Mouse (Mus musculus): ENCODE results near the gene Tesk1. TPM values are rescaled to one million over a fixed set of nuclear protein-coding genes. Genes with fewer than 3 reads are reported as not detected.

The Tesk1 gene
- 8.5 and 9.1 TPM in 2 replicates for polyA plus RNA-seq (2021; fragmentation: Nextera tagmentation)
- long read RNA-seq, experiment 1, partial matches to known transcripts: 35 of 36 reads
- long read RNA-seq, experiment 1, other reads (novel, unspliced or antisense): 0 of 36 reads
- long read RNA-seq, experiment 2, partial matches to known transcripts: 25 of 26 reads
- long read RNA-seq, experiment 2, other reads (novel, unspliced or antisense): 1 of 26 reads

DNA sequence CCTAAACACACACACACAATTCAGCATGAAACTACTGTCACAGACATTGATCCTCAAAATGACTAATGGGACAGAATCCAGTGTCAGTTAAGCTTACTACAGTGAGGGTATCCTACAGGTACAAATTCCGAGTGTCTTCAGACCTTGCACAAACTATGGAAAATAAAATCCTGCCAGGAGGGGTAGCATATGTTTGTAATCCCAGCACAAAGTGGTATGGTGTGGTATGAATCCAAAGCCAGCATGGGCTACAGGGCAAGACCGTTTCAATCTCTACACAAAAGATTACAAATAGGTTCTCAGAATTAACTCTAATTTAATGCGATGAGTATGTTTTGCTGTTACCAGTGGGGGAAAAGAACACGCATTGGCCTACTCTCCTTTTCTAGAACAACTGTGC, at the start of gene Tesk1:
Gene Tesk1 (plus strand): TSS at position 301 of the 400 bp plus-strand sequence.

GRCm38 (mm10) chr4:43428946-43429345, 12.8 kb upstream of the Tesk1 start, which contains the start of gene Fam166b:
Fam166b (minus strand) TSS chr4:43429134.

GRCm38 (mm10) chr4:43454041-43454836, 12.5 kb downstream of the Tesk1 start, which contains the start of gene Cd72:
Cd72 (minus strand) TSS chr4:43454628.

DNA sequence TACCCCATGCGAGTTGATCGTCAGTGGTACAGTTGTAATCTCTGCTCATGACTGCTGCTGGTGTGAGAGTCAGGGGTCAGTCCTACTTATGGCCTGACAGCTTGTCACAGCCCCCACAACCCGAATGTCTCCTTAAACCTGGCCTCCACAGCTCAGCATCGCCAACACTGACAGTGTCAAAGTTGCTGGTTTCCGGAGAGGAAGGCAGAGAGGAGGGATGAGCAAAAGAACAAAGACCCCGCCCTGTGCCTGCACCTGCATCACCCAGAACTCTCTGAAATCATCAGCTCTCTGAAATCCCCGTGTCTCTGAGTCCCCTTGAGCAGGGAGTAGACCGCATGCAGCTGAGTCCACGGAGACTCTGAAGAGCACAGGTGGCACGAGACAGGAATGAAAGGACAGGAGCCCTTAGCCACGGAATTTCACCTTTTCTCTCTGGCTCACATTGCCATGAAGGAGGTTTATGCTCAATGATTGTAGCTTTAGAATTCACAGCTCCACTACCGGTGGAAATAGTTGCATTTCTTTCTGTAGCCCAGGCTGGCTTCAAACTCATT, 41.9 kb downstream of the Tesk1 start, which contains the start of gene Sit1:
Gene Sit1 (minus strand): TSS at position 200 of the 557 bp plus-strand sequence.

GRCm38 (mm10) chr4:43492821-43493185, 51.1 kb downstream of the Tesk1 start, which contains the start of gene Ccdc107:
Ccdc107 (plus strand) TSS chr4:43492900.

Other genes with a start within 250 kb of the Tesk1 start
- 0.24 TPM in 1 of 2 replicates, not detected in the other for gene Atp8b5, start 174.8 kb upstream of the Tesk1 start, polyA plus RNA-seq (2021; fragmentation: Nextera tagmentation)
- 38.3 and 104 TPM in 2 replicates for gene Rusc2, start 60.0 kb upstream of the Tesk1 start, polyA plus RNA-seq (2021; fragmentation: Nextera tagmentation)
- 0.27 and 0.35 TPM in 2 replicates for gene Fam166b, start 12.8 kb upstream of the Tesk1 start, polyA plus RNA-seq (2021; fragmentation: Nextera tagmentation)
- 7.9 TPM in 2 replicates for gene Cd72, start 12.7 kb downstream of the Tesk1 start, polyA plus RNA-seq (2021; fragmentation: Nextera tagmentation)
- gene Sit1, start 41.8 kb downstream of the Tesk1 start, polyA plus RNA-seq (2021; fragmentation: Nextera tagmentation): not detected in 2 replicates
- gene Ccdc107, start 51.0 kb downstream of the Tesk1 start, polyA plus RNA-seq (2021; fragmentation: Nextera tagmentation): 91.9 and 99.5 TPM in 2 replicates
- 0.61 and 0.80 TPM in 2 replicates for gene Arhgef39, start 57.8 kb downstream of the Tesk1 start, polyA plus RNA-seq (2021; fragmentation: Nextera tagmentation)
- 0.42 and 0.55 TPM in 2 replicates for gene Car9, start 65.0 kb downstream of the Tesk1 start, polyA plus RNA-seq (2021; fragmentation: Nextera tagmentation)
- gene Tpm2, start 81.8 kb downstream of the Tesk1 start, polyA plus RNA-seq (2021; fragmentation: Nextera tagmentation): 7.4 and 9.5 TPM in 2 replicates
- 50.4 and 66.7 TPM in 2 replicates for gene Creb3, start 120.4 kb downstream of the Tesk1 start, polyA plus RNA-seq (2021; fragmentation: Nextera tagmentation)
- gene Tln1, start 120.8 kb downstream of the Tesk1 start, polyA plus RNA-seq (2021; fragmentation: Nextera tagmentation): 52.5 and 69.1 TPM in 2 replicates
- 21.5 and 22.3 TPM in 2 replicates for gene Rgp1, start 136.8 kb downstream of the Tesk1 start, polyA plus RNA-seq (2021; fragmentation: Nextera tagmentation)
- 17.0 and 26.6 TPM in 2 replicates for gene Gba2, start 136.9 kb downstream of the Tesk1 start, polyA plus RNA-seq (2021; fragmentation: Nextera tagmentation)
- gene Msmp, start 142.6 kb downstream of the Tesk1 start, polyA plus RNA-seq (2021; fragmentation: Nextera tagmentation): not detected in 2 replicates
- 4.9 and 5.0 TPM in 2 replicates for gene Npr2, start 190.0 kb downstream of the Tesk1 start, polyA plus RNA-seq (2021; fragmentation: Nextera tagmentation)
- 1.2 and 1.6 TPM in 2 replicates for gene Spag8, start 211.7 kb downstream of the Tesk1 start, polyA plus RNA-seq (2021; fragmentation: Nextera tagmentation)
- gene Hint2, start 214.5 kb downstream of the Tesk1 start, polyA plus RNA-seq (2021; fragmentation: Nextera tagmentation): 134 and 151 TPM in 2 replicates
- 8.9 and 9.5 TPM in 2 replicates for gene Tmem8b, start 227.0 kb downstream of the Tesk1 start, polyA plus RNA-seq (2021; fragmentation: Nextera tagmentation)
- gene Fam221b, start 227.2 kb downstream of the Tesk1 start, polyA plus RNA-seq (2021; fragmentation: Nextera tagmentation): 1.4 and 1.5 TPM in 2 replicates